Mouse (Mus musculus) forebrain, postnatal 0 days (tissue): ENCODE data around the gene Dhrs4. TPM values are rescaled to one million over a fixed set of nuclear protein-coding genes. Genes with fewer than 3 reads are reported as not detected.

Experiments used
- ATAC-seq: fragments of 200-750 bp; cut with Nextera tagmentation; 2 replicates; pipeline ENCODE4 v1.8.0; 2017; ENCODE audit warnings: mild to moderate bottlenecking, moderate library complexity
- DNase-seq: peaks from one replicate; pipeline ENCODE4 v3.0.0-alpha.2; 2015
- H3K27ac ChIP-seq: fragments of 300-500 bp; sonication (generic); 2 replicates; pipeline ENCODE4 v1.5.1; 2014; ENCODE audit warnings: low read depth, mild to moderate bottlenecking, antibody characterized with exemption, low read length, moderate library complexity, mixed read lengths
- H3K27me3 ChIP-seq: fragments of 300-500 bp; sonication (generic); 2 replicates; pipeline ENCODE4 v1.6.1; 2014; ENCODE audit warnings: mild to moderate bottlenecking, low read length, mixed read lengths; ENCODE audit not compliant: insufficient read depth
- H3K36me3 ChIP-seq: fragments of 300-500 bp; sonication (generic); 2 replicates; pipeline ENCODE4 v1.6.1; 2014; ENCODE audit warnings: mild to moderate bottlenecking, moderate library complexity; ENCODE audit not compliant: insufficient read depth
- H3K4me1 ChIP-seq: fragments of 300-500 bp; sonication (generic); 2 replicates; pipeline ENCODE4 v1.6.1; 2014; ENCODE audit warnings: antibody characterized with exemption; ENCODE audit not compliant: insufficient read depth
- H3K4me2 ChIP-seq: fragments of 300-500 bp; sonication (generic); 2 replicates; pipeline ENCODE4 v1.6.1; 2014; ENCODE audit warnings: low read depth, mild to moderate bottlenecking, moderate library complexity
- H3K4me3 ChIP-seq: fragments of 300-500 bp; sonication (generic); 2 replicates; pipeline ENCODE4 v1.5.1; 2014; ENCODE audit warnings: low read depth, low read length, mixed read lengths
- H3K9ac ChIP-seq: fragments of 300-500 bp; sonication (generic); 2 replicates; pipeline ENCODE4 v1.6.1; 2014; ENCODE audit warnings: mild to moderate bottlenecking
- H3K9me3 ChIP-seq: fragments of 300-500 bp; sonication (generic); 2 replicates; pipeline ENCODE4 v1.6.1; 2016; ENCODE audit warnings: low read length
- CTCF ChIP-seq: sonication (generic); IDR thresholded peaks from 2 replicates; pipeline ENCODE4 v1.5.1; 2016; ENCODE audit warnings: antibody characterized with exemption, control low read depth, low read depth
- WGBS: fragments of 180-500 bp; shearing (Covaris S2); extraction: QIAGEN DNeasy Blood & Tissue Kit; methylation state at CpG from one replicate; pipeline ENCODE4 v1.1.7; 2014; 5-methylcytosine and 5-hydroxymethylcytosine counted together
- polyA plus RNA-seq: library from polyadenylated mRNA; unstranded; fragments of >200 nt; fragmentation: Nextera tagmentation; extraction: Ambion mirVana; gene quantifications from 2 replicates; pipeline ENCODE4 v1.2.1, GENCODE M21; 2015
- total RNA-seq: library from RNA; depleted of rRNA; stranded (reverse); fragments of >200 nt; gene quantifications from 2 replicates; pipeline ENCODE4 v1.2.3, GENCODE M21; 2014

The Dhrs4 gene
- total and polyA plus RNA-seq, 2 experiments from 2014 or later, result 14.8 to 20.9 TPM

DNA sequence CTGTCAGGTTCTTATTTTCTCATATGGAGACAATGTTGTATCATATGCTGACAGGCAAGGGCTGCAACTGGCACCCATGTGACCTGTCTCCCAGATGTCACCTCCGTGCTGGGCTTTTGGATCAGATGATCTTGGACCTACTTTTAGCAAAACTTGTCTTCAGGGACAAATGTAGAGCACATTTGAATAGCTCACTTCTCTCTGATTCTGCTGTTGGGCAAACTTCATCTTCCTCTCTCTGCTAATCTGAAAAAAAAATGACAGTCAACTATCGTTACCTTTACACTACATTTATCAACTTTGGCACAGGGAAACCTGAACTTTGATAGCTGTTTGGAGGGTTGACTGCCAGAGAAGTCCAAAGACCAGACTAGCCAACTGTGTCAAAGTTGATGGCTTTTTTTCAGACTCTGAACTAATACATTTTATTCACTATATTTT, 10.2 kb upstream of the Dhrs4 start:
- no peaks in the 10 kb centered on the region for H3K4me1 ChIP-seq
- no peak for TF ChIP-seq CTCF
- no peak overlapping the region for H3K4me3 ChIP-seq
- no peaks in the 10 kb centered on the region for H3K27me3 ChIP-seq
- DNase-seq (no peak), ATAC-seq (no peak)
- H3K27ac ChIP-seq, result no peak overlapping the region
- 80% methylated on average over 2 of the region's 2 CpGs for WGBS
- H3K9ac ChIP-seq, result no peak overlapping the region
- H3K4me2 ChIP-seq, result no peak overlapping the region
- no peaks in the 10 kb centered on the region for H3K9me3 ChIP-seq
- H3K36me3 ChIP-seq, result no peaks in the 10 kb centered on the region

- TF ChIP-seq CTCF, result no peak
- Histone ChIP-seq H3K36me3 (no peaks in the 10 kb centered on the region), H3K9ac (no peak overlapping the region), H3K4me1 (no peaks in the 10 kb centered on the region), H3K4me2 (no peak overlapping the region), H3K4me3 (no peak overlapping the region), H3K27me3 (no peaks in the 10 kb centered on the region), H3K27ac (no peak overlapping the region), H3K9me3 (no peaks in the 10 kb centered on the region)
- ATAC-seq (no peak), DNase-seq (no peak)
- WGBS, result 89% methylated on average over 2 of the region's 2 CpGs
These were observed 9.5 kb upstream of the Dhrs4 start for GRCm38 (mm10) chr14:55469041-55469440.

- no peak overlapping the region for H3K4me3 ChIP-seq
- H3K4me2 ChIP-seq, result no peak overlapping the region
- no peak overlapping the region for H3K9ac ChIP-seq
- no peak overlapping the region for H3K27ac ChIP-seq
- no peaks in the 10 kb centered on the region for H3K9me3 ChIP-seq
- H3K36me3 ChIP-seq, result no peaks in the 10 kb centered on the region
- ATAC-seq (no peak), DNase-seq (no peak)
- no peaks in the 10 kb centered on the region for H3K4me1 ChIP-seq
- no peaks in the 10 kb centered on the region for H3K27me3 ChIP-seq
- 89% methylated on average over 6 of the region's 6 CpGs for WGBS
- no peak for TF ChIP-seq CTCF
These were observed 8.7 kb upstream of the Dhrs4 start for GRCm38 (mm10) chr14:55469821-55470220.

DNA sequence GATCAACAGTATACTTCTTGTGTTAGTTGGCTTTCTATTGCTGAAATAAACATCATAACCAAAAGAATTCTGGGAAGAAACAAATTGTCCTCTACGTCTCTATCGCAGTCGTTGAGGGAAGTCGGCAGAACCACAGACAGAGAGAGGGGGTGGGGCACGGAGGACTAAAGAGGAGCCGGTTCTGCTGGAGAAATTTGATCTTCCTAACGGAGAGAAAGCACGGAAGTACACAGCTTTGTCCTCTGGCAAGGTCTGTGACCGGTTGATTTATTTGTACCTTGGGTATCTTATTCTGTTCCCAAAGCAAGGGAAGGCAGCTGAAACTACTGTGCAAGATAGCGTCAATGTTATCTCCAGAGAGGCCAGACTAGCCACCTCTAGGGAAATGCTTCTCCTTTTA, 7.8 kb upstream of the Dhrs4 start:
- Histone ChIP-seq H3K27me3 (no peaks in the 10 kb centered on the region), H3K9me3 (no peaks in the 10 kb centered on the region), H3K9ac (no peak overlapping the region), H3K27ac (no peak overlapping the region), H3K36me3 (no peaks in the 10 kb centered on the region), H3K4me2 (no peak overlapping the region), H3K4me1 (no peaks in the 10 kb centered on the region), H3K4me3 (no peak overlapping the region)
- WGBS, result 23% methylated on average over 10 of the region's 10 CpGs
- DNase-seq (no peak), ATAC-seq (no peak)
- TF ChIP-seq CTCF, result no peak

GRCm38 (mm10) chr14:55475654-55476053, 2.9 kb upstream of the Dhrs4 start:
- ATAC-seq, result no peak
- H3K4me1 ChIP-seq, result 0 out of 2 replicates have a peak, but pooled peaks cover 4% of the 10 kb centered on the region
- no peak overlapping the region for H3K4me3 ChIP-seq
- no peaks in the 10 kb centered on the region for H3K36me3 ChIP-seq
- DNase-seq, result no peak
- H3K9me3 ChIP-seq, result no peaks in the 10 kb centered on the region
- H3K27ac ChIP-seq, result no peak overlapping the region
- H3K27me3 ChIP-seq, result no peaks in the 10 kb centered on the region
- 56% methylated on average over 2 of the region's 2 CpGs for WGBS
- TF ChIP-seq CTCF, result no peak
- H3K4me2 ChIP-seq, result no peak overlapping the region
- no peak overlapping the region for H3K9ac ChIP-seq

GRCm38 (mm10) chr14:55477421-55477820, 1.1 kb upstream of the Dhrs4 start:
- no peaks in the 10 kb centered on the region for H3K9me3 ChIP-seq
- no peak for TF ChIP-seq CTCF
- H3K36me3 ChIP-seq, result no peaks in the 10 kb centered on the region
- no peak overlapping the region for H3K27ac ChIP-seq
- H3K9ac ChIP-seq, result no peak overlapping the region
- H3K27me3 ChIP-seq, result no peaks in the 10 kb centered on the region
- 0 out of 2 replicates have a peak, but pooled peaks cover 4% of the 10 kb centered on the region for H3K4me1 ChIP-seq
- no peak for DNase-seq
- no peak overlapping the region for H3K4me2 ChIP-seq
- ATAC-seq, result no peak
- H3K4me3 ChIP-seq, result no peak overlapping the region
- WGBS, result 86% methylated on average over 1 of the region's 1 CpGs

DNA sequence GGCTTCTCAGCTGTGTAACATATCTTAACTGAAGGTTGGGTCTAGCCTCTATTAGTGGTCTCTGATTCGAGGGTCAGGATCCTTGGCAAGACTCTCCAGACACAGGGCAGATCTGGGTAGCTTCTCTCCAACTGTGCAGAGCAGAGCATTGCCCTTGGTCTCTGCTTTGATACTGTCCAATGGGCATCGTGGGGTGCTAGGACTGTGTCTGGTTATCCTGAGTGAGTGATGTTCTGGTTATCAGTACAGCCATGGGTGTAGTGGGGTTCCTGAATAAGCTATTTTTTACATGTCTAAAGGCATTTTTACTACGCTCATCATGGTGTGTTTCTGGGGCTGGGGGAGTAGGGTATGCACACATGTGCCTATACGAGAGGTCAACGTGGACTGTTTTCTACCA, 729 bp upstream of the Dhrs4 start:
- Histone ChIP-seq H3K4me2 (no peak overlapping the region), H3K27ac (no peak overlapping the region), H3K36me3 (no peaks in the 10 kb centered on the region), H3K4me3 (no peak overlapping the region), H3K27me3 (no peaks in the 10 kb centered on the region), H3K9me3 (no peaks in the 10 kb centered on the region), H3K9ac (no peak overlapping the region), H3K4me1 (0 out of 2 replicates have a peak, but pooled peaks cover 4% of the 10 kb centered on the region)
- 93% methylated on average over 5 of the region's 5 CpGs for WGBS
- TF ChIP-seq CTCF, result no peak
- no peak for DNase-seq
- ATAC-seq, result no peak

GRCm38 (mm10) chr14:55479629-55480028, 1.1 kb downstream of the Dhrs4 start:
- no peaks in the 10 kb centered on the region for H3K36me3 ChIP-seq
- no peak overlapping the region for H3K4me2 ChIP-seq
- no peak overlapping the region for H3K4me3 ChIP-seq
- H3K9me3 ChIP-seq, result no peaks in the 10 kb centered on the region
- 93% methylated on average over 10 of the region's 10 CpGs for WGBS
- H3K27me3 ChIP-seq, result no peaks in the 10 kb centered on the region
- DNase-seq, result no peak
- H3K27ac ChIP-seq, result no peak overlapping the region
- ATAC-seq, result no peak
- no peak for TF ChIP-seq CTCF
- 0 out of 2 replicates have a peak, but pooled peaks cover 6% of the 10 kb centered on the region for H3K4me1 ChIP-seq
- H3K9ac ChIP-seq, result no peak overlapping the region
